Mouse (Mus musculus): Measurements from ENCODE around the gene Adra1b. TPM values are rescaled to one million over a fixed set of nuclear protein-coding genes. Genes with fewer than 3 reads are reported as not detected.

The Adra1b gene
- polyA plus RNA-seq, 1 experiment from 2014 or later: 4.0 TPM

GRCm38 (mm10) chr11:43775469-43776323, 125.3 kb downstream of the Adra1b start:
- Histone ChIP-seq H3K4me2 (ENCODE audit: low read length) (peak overlapping the region; percentile 86), H3K27me3 (ENCODE audit: control insufficient read depth, insufficient read depth, low read length) (peaks cover 17% of the 10 kb centered on the region), H3K9ac (ENCODE audit: low read length) (peak overlapping the region; percentile 68), H3K4me3 (ENCODE audit: control insufficient read depth in 1 of 2, insufficient read depth in 1 of 2, low read depth in 1 of 2, low read length in 2 of 2) (peak overlapping the region; percentile 51 to 54), H3K9me3 (ENCODE audit: control insufficient read depth, low read length) (no peaks in the 10 kb centered on the region), H3K4me1 (ENCODE audit: control insufficient read depth in 2 of 2, insufficient read depth in 2 of 2, low read length in 2 of 2) (peaks cover 2 to 5% of the 10 kb centered on the region in 2 experiments; a peak in 3 of 4 replicates), H3K27ac (replicated peaks in 1 of 2; ENCODE audit: control insufficient read depth in 1 of 2, insufficient read depth in 1 of 2, low read depth in 2 of 2, low read length in 2 of 2) (no peak overlapping the region), H3K36me3 (ENCODE audit: control insufficient read depth, insufficient read depth, low read length) (no peaks in the 10 kb centered on the region)
- 12% methylated on average over 63 of the region's 63 CpGs for WGBS
- ATAC-seq (ENCODE audit: insufficient number of reproducible peaks, insufficient read depth, low FRiP score, low read depth): no peak

- no peak for ATAC-seq (ENCODE audit: insufficient number of reproducible peaks, insufficient read depth, low FRiP score, low read depth)
- no peaks in the 10 kb centered on the region for H3K36me3 ChIP-seq (ENCODE audit: control insufficient read depth, insufficient read depth, low read length)
- peaks cover 17% of the 10 kb centered on the region for H3K27me3 ChIP-seq (ENCODE audit: control insufficient read depth, insufficient read depth, low read length)
- H3K4me2 ChIP-seq (ENCODE audit: low read length): no peak overlapping the region
- H3K27ac ChIP-seq (replicated peaks in 1 of 2; ENCODE audit: control insufficient read depth in 1 of 2, insufficient read depth in 1 of 2, low read depth in 2 of 2, low read length in 2 of 2): no peak overlapping the region
- H3K4me1 ChIP-seq (ENCODE audit: control insufficient read depth in 2 of 2, insufficient read depth in 2 of 2, low read length in 2 of 2): peaks cover 2 to 5% of the 10 kb centered on the region in 2 experiments; a peak in 3 of 4 replicates
- WGBS: 25% methylated on average over 5 of the region's 5 CpGs
- H3K9me3 ChIP-seq (ENCODE audit: control insufficient read depth, low read length): no peaks in the 10 kb centered on the region
- H3K9ac ChIP-seq (ENCODE audit: low read length): no peak overlapping the region
- no peak overlapping the region for H3K4me3 ChIP-seq (ENCODE audit: control insufficient read depth in 1 of 2, insufficient read depth in 1 of 2, low read depth in 1 of 2, low read length in 2 of 2)
Observed at GRCm38 (mm10) chr11:43773725-43774124, 127.3 kb downstream of the Adra1b start.

- H3K27me3 ChIP-seq (ENCODE audit: control insufficient read depth, insufficient read depth, low read length): peaks cover 4% of the 10 kb centered on the region
- WGBS: 75% methylated on average over 4 of the region's 4 CpGs
- H3K4me1 ChIP-seq (ENCODE audit: control insufficient read depth in 2 of 2, insufficient read depth in 2 of 2, low read length in 2 of 2): peaks cover 0 to 2% of the 10 kb centered on the region in 2 experiments; a peak in 2 of 4 replicates
- no peaks in the 10 kb centered on the region for H3K9me3 ChIP-seq (ENCODE audit: control insufficient read depth, low read length)
- no peaks in the 10 kb centered on the region for H3K36me3 ChIP-seq (ENCODE audit: control insufficient read depth, insufficient read depth, low read length)
- no peak for ATAC-seq (ENCODE audit: insufficient number of reproducible peaks, insufficient read depth, low FRiP score, low read depth)
- no peak overlapping the region for H3K27ac ChIP-seq (replicated peaks in 1 of 2; ENCODE audit: control insufficient read depth in 1 of 2, insufficient read depth in 1 of 2, low read depth in 2 of 2, low read length in 2 of 2)
- H3K9ac ChIP-seq (ENCODE audit: low read length): no peak overlapping the region
- no peak overlapping the region for H3K4me2 ChIP-seq (ENCODE audit: low read length)
- no peak overlapping the region for H3K4me3 ChIP-seq (ENCODE audit: control insufficient read depth in 1 of 2, insufficient read depth in 1 of 2, low read depth in 1 of 2, low read length in 2 of 2)
Observed at GRCm38 (mm10) chr11:43770110-43770509, 130.9 kb downstream of the Adra1b start.

- Histone ChIP-seq H3K9me3 (ENCODE audit: control insufficient read depth, low read length) (no peaks in the 10 kb centered on the region), H3K27ac (replicated peaks in 1 of 2; ENCODE audit: control insufficient read depth in 1 of 2, insufficient read depth in 1 of 2, low read depth in 2 of 2, low read length in 2 of 2) (no peak overlapping the region), H3K36me3 (ENCODE audit: control insufficient read depth, insufficient read depth, low read length) (no peaks in the 10 kb centered on the region), H3K27me3 (ENCODE audit: control insufficient read depth, insufficient read depth, low read length) (no peaks in the 10 kb centered on the region), H3K4me2 (ENCODE audit: low read length) (peak overlapping the region; percentile 75), H3K9ac (ENCODE audit: low read length) (no peak overlapping the region), H3K4me1 (ENCODE audit: control insufficient read depth in 2 of 2, insufficient read depth in 2 of 2, low read length in 2 of 2) (no peaks in the 10 kb centered on the region), H3K4me3 (ENCODE audit: control insufficient read depth in 1 of 2, insufficient read depth in 1 of 2, low read depth in 1 of 2, low read length in 2 of 2) (no peak overlapping the region)
- whole genome bisulfite sequencing: 63% methylated on average over 11 of the region's 11 CpGs
- ATAC-seq (ENCODE audit: insufficient number of reproducible peaks, insufficient read depth, low FRiP score, low read depth): no peak
Observed at GRCm38 (mm10) chr11:43767749-43768148, 133.3 kb downstream of the Adra1b start.

GRCm38 (mm10) chr11:43766922-43767648, 133.9 kb downstream of the Adra1b start:
- no peaks in the 10 kb centered on the region for H3K9me3 ChIP-seq (ENCODE audit: control insufficient read depth, low read length)
- peak overlapping the region; percentile 55 to 60 for H3K4me3 ChIP-seq (ENCODE audit: control insufficient read depth in 1 of 2, insufficient read depth in 1 of 2, low read depth in 1 of 2, low read length in 2 of 2)
- no peaks in the 10 kb centered on the region for H3K4me1 ChIP-seq (ENCODE audit: control insufficient read depth in 2 of 2, insufficient read depth in 2 of 2, low read length in 2 of 2)
- peak overlapping the region; percentile 53 for H3K9ac ChIP-seq (ENCODE audit: low read length)
- WGBS: 6% methylated on average over 37 of the region's 37 CpGs
- H3K36me3 ChIP-seq (ENCODE audit: control insufficient read depth, insufficient read depth, low read length): no peaks in the 10 kb centered on the region
- H3K27me3 ChIP-seq (ENCODE audit: control insufficient read depth, insufficient read depth, low read length): no peaks in the 10 kb centered on the region
- ATAC-seq (ENCODE audit: insufficient number of reproducible peaks, insufficient read depth, low FRiP score, low read depth): no peak
- no peak overlapping the region for H3K27ac ChIP-seq (replicated peaks in 1 of 2; ENCODE audit: control insufficient read depth in 1 of 2, insufficient read depth in 1 of 2, low read depth in 2 of 2, low read length in 2 of 2)
- peak overlapping the region; percentile 75 for H3K4me2 ChIP-seq (ENCODE audit: low read length)

DNA sequence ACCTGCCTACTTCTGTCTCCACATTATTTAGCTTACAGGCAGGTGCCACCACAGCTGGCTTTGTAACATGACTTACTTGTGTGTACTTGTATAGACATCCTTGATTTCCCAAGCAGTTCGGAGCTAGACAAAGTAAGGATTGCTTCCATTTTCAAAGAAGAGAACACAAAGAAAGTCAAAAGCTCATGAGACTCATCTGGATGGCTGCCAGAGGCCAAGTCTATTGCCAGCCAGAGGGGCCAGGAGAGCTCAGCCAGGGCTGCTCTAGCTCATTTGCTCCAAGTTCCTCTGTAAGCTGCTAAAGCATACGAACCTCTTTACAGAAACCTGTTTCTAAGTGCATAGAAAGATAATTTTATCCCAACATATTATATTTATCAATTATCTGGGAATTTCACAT, 142.6 kb downstream of the Adra1b start:
- H3K27ac ChIP-seq (replicated peaks in 1 of 2; ENCODE audit: control insufficient read depth in 1 of 2, insufficient read depth in 1 of 2, low read depth in 2 of 2, low read length in 2 of 2): no peak overlapping the region
- ATAC-seq (ENCODE audit: insufficient number of reproducible peaks, insufficient read depth, low FRiP score, low read depth): no peak
- H3K9ac ChIP-seq (ENCODE audit: low read length): no peak overlapping the region
- WGBS: 55% methylated on average over 2 of the region's 2 CpGs
- no peaks in the 10 kb centered on the region for H3K9me3 ChIP-seq (ENCODE audit: control insufficient read depth, low read length)
- H3K4me1 ChIP-seq (ENCODE audit: control insufficient read depth in 2 of 2, insufficient read depth in 2 of 2, low read length in 2 of 2): no peaks in the 10 kb centered on the region
- H3K4me2 ChIP-seq (ENCODE audit: low read length): no peak overlapping the region
- no peaks in the 10 kb centered on the region for H3K36me3 ChIP-seq (ENCODE audit: control insufficient read depth, insufficient read depth, low read length)
- H3K4me3 ChIP-seq (ENCODE audit: control insufficient read depth in 1 of 2, insufficient read depth in 1 of 2, low read depth in 1 of 2, low read length in 2 of 2): no peak overlapping the region
- H3K27me3 ChIP-seq (ENCODE audit: control insufficient read depth, insufficient read depth, low read length): no peaks in the 10 kb centered on the region

- Histone ChIP-seq H3K9ac (ENCODE audit: low read length) (no peak overlapping the region), H3K27me3 (ENCODE audit: control insufficient read depth, insufficient read depth, low read length) (no peaks in the 10 kb centered on the region), H3K4me3 (ENCODE audit: control insufficient read depth in 1 of 2, insufficient read depth in 1 of 2, low read depth in 1 of 2, low read length in 2 of 2) (no peak overlapping the region), H3K4me1 (ENCODE audit: control insufficient read depth in 2 of 2, insufficient read depth in 2 of 2, low read length in 2 of 2) (no peaks in the 10 kb centered on the region), H3K4me2 (ENCODE audit: low read length) (no peak overlapping the region), H3K36me3 (ENCODE audit: control insufficient read depth, insufficient read depth, low read length) (no peaks in the 10 kb centered on the region), H3K27ac (replicated peaks in 1 of 2; ENCODE audit: control insufficient read depth in 1 of 2, insufficient read depth in 1 of 2, low read depth in 2 of 2, low read length in 2 of 2) (no peak overlapping the region), H3K9me3 (ENCODE audit: control insufficient read depth, low read length) (no peaks in the 10 kb centered on the region)
- WGBS: 65% methylated on average over 5 of the region's 5 CpGs
- ATAC-seq (ENCODE audit: insufficient number of reproducible peaks, insufficient read depth, low FRiP score, low read depth): no peak
Observed at GRCm38 (mm10) chr11:43755411-43755810, 145.6 kb downstream of the Adra1b start.

Measured in heart, embryonic 14.5 days (tissue).